ENCODE assay signal across 8 mouse cellular contexts in genomic region chr4:150173281-150173680, GRCm38 (mm10). TPM values are rescaled to one million over a fixed set of nuclear protein-coding genes. Genes with fewer than 3 reads are reported as not detected.
DNase-seq lines count a peak whose midpoint lies in the region; ATAC-seq and TF ChIP-seq lines count a peak whose summit lies in the region.

No protein-coding gene starts in this region.

- no peak for TF ChIP-seq EP300 in lung, postnatal 0 days (IDR thresholded peaks at IDR 0.05)

- H3K9ac ChIP-seq in lung, postnatal 0 days (replicated peaks; ENCODE audit: low read depth): no peak overlapping the region

- intact Hi-C loops in gastrocnemius, adult 2 months (cut with DNase I): no loop called here

- H3K4me1 ChIP-seq in testis, adult 2 months (ENCODE audit: control insufficient read depth, insufficient read depth, low read length): peaks cover 4% of the 10 kb centered on the region
- H3K4me1 ChIP-seq in lung, postnatal 0 days (ENCODE audit: insufficient read depth, low read depth, low read length): no peaks in the 10 kb centered on the region

- no peak overlapping the region for H3K4me2 ChIP-seq in lung, postnatal 0 days (replicated peaks; ENCODE audit: low read depth, low read length)

- no peak for TF ChIP-seq POLR2A in testis, adult 2 months (IDR thresholded peaks at IDR 0.05; ENCODE audit: control insufficient read depth, low read depth, low read length)

- WGBS in lung, postnatal 0 days: 49% methylated on average over 10 of the region's 10 CpGs

- H3K4me3 ChIP-seq in gastrocnemius, adult 2 months: no peak overlapping the region
- 0 out of 2 replicates have a peak overlapping the region, but pooled peaks have one; percentile 3 for H3K4me3 ChIP-seq in testis, adult 2 months (ENCODE audit: control insufficient read depth, low read depth, low read length)
- no peak overlapping the region for H3K4me3 ChIP-seq in lung, postnatal 0 days (ENCODE audit: low read depth, low read length)

- no peaks in the 10 kb centered on the region for H3K27me3 ChIP-seq in testis, adult 2 months (ENCODE audit: control insufficient read depth, insufficient read depth, low read length)
- H3K27me3 ChIP-seq in lung, postnatal 0 days (replicated peaks; ENCODE audit: insufficient read depth, low read length): no peaks in the 10 kb centered on the region

- H3K36me3 ChIP-seq in testis, adult 2 months (ENCODE audit: control insufficient read depth, insufficient read depth, low read length): no peaks in the 10 kb centered on the region
- no peaks in the 10 kb centered on the region for H3K36me3 ChIP-seq in lung, postnatal 0 days (ENCODE audit: insufficient read depth, low read length)

- TF ChIP-seq CTCF in gastrocnemius, adult 2 months (IDR thresholded peaks at IDR 0.05): peak; percentile 72
- TF ChIP-seq CTCF in testis, adult 2 months (IDR thresholded peaks at IDR 0.05; ENCODE audit: control insufficient read depth, insufficient read depth, insufficient replicate concordance, low read depth, low read length): peak; percentile 19; the same call in 1 of the 2 replicates
- peak; percentile 76 for TF ChIP-seq CTCF in lung, postnatal 0 days (IDR thresholded peaks at IDR 0.05)

- no peak for ATAC-seq in lung, postnatal 0 days

- no peak overlapping the region for H3K27ac ChIP-seq in gastrocnemius, adult 2 months
- H3K27ac ChIP-seq in testis, adult 2 months (ENCODE audit: control insufficient read depth, insufficient read depth, low read depth, low read length): no peak overlapping the region
- no peak overlapping the region for H3K27ac ChIP-seq in lung, postnatal 0 days (ENCODE audit: low read length)

- no peaks in the 10 kb centered on the region for H3K9me3 ChIP-seq in lung, postnatal 0 days (ENCODE audit: low read length)

- peak; percentile 53 for DNase-seq in gastrocnemius, adult 2 months
- DNase-seq in gastrocnemius, postnatal 4 days (ENCODE audit: low spot score in 2 of 2): no peak
- DNase-seq in testis, postnatal 14 days (ENCODE audit: low spot score): no peak
- DNase-seq in cerebellum, adult 18-20 months: peak; percentile 46 to 66
- peak; percentile 59 for DNase-seq in induced T-regulatory cell, adult 2 months (ENCODE audit: low read depth)
- peak; percentile 64 for DNase-seq in lung, postnatal 0 days (ENCODE audit: low spot score)
- DNase-seq in spleen, postnatal 36 days (ENCODE audit: low spot score in 2 of 2): peak; percentile 8 to 11

RNA-seq across cellular contexts. Expression of gene Slc2a7, which starts 24.5 kb away (rescaled TPM):
- not detected for total RNA-seq in gastrocnemius, adult 2 months (2021)
- total RNA-seq in gastrocnemius, postnatal 4 days (2021): not detected
- not detected in 2 replicates for polyA plus RNA-seq in testis, adult 2 months (2012; rRNA removed)
- not detected in 2 replicates for polyA plus RNA-seq in lung, postnatal 0 days (2015; fragmentation: Nextera tagmentation; extraction: Ambion mirVana)

RNA-seq across cellular contexts. Expression of gene Car6, which starts 27.9 kb away (rescaled TPM):
- not detected for total RNA-seq in gastrocnemius, adult 2 months (2021)
- under 1 TPM in 1 of 2 experiments, not detected in 1; 0.27 TPM for total RNA-seq in gastrocnemius, postnatal 4 days (2021)
- 0.10 TPM in 1 of 2 replicates, not detected in the other for polyA plus RNA-seq in testis, adult 2 months (2012; rRNA removed)
- 0.27 and 0.32 TPM in 2 replicates for polyA plus RNA-seq in lung, postnatal 0 days (2015; fragmentation: Nextera tagmentation; extraction: Ambion mirVana)

RNA-seq across cellular contexts. Expression of gene Slc2a5, which starts 54.2 kb away (rescaled TPM):
- total RNA-seq in gastrocnemius, adult 2 months (2021): not detected
- 1 to 10 TPM; 4.1 to 5.3 TPM for total RNA-seq in gastrocnemius, postnatal 4 days (2021)
- 732 and 736 TPM in 2 replicates for polyA plus RNA-seq in testis, adult 2 months (2012; rRNA removed)
- 0.23 and 0.60 TPM in 2 replicates for polyA plus RNA-seq in lung, postnatal 0 days (2015; fragmentation: Nextera tagmentation; extraction: Ambion mirVana)

Comparison
In these comparisons a context has a peak if more than half of its experiments do, and no peak if none do; other contexts are left out.
1. DNase-seq: peak in gastrocnemius, adult 2 months (single experiment), cerebellum, adult 18-20 months (2 of 2), induced T-regulatory cell, adult 2 months (single experiment), lung, postnatal 0 days (single experiment) and spleen, postnatal 36 days (2 of 2); none in gastrocnemius, postnatal 4 days (0 of 2) and testis, postnatal 14 days (single experiment).
2. RNA of gene Slc2a5, which starts 54.2 kb away (total RNA-seq): 4.1 to 5.3 TPM in gastrocnemius, postnatal 4 days; not detected in gastrocnemius, adult 2 months; every median in the first group is over 4 times any median in the second.
3. CTCF ChIP-seq: peak in every context shown above with its lines; median percentile 76 in lung, postnatal 0 days; 72 in gastrocnemius, adult 2 months; 19 in testis, adult 2 months.